Mouse (Mus musculus): ENCODE measurements at regions not wholly inside any gene's neighbourhood (a gene's known extent, or its start where the extent isn't known, plus 50 kb on each side); places are given as distances from the start of the nearest gene placed in this dataset.
A peak's percentile ranks its signal among the peaks of the same experiment; 100 is the strongest.

DNA sequence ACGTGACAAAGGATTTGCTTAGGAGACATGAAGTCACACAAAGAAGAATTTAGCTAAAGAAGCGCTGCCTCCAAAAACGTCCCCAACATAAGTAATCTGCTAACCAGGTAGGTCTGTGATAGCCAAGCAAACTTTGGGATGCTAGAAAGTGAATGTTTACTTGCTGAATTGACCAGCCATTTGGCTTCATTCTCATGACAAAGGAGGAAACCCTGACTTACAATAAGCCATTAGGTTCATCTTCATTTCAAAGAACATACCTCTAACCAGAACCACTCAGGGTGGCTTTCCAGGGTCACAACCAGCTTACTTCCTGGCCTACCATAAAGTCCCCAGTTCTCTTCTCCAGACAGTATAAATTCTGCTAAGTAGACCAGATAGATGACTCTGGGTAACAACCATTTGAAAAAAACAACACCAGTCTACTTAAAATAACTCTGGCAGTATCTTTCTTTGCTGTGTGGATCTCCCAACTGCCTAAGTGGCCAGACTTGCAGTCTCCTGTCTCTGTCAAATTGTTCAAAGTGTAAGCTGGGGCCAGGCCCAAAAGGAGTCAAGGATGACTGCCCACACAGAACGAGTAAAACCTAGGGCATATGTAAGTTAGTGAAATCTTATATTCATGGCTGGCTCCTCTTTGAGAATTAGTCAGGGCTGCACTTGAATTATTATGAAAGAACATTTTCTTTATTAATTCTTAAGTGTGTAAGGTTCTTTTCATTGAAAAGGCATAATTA, 61.4 kb upstream of the Chd2 start:
- TF ChIP-seq EP300 (IDR thresholded peaks at IDR 0.05; ENCODE audit: insufficient read depth, low read depth, low read length) (peak; percentile 41; the same call in 1 of the 2 replicates), CTCF (IDR thresholded peaks at IDR 0.05; ENCODE audit: low read depth, low read length) (no peak), POLR2A (IDR thresholded peaks at IDR 0.05; ENCODE audit: insufficient read depth, low read length) (no peak)

All from ES-Bruce4 (cell line).